Comparison of ENCODE assay signal across 11 mouse cellular contexts in genomic region chr11:53788196-53788595, GRCm38 (mm10). TPM values are rescaled to one million over a fixed set of nuclear protein-coding genes. Genes with fewer than 3 reads are reported as not detected.
DNase-seq lines count a peak whose midpoint lies in the region; ATAC-seq and TF ChIP-seq lines count a peak whose summit lies in the region.
"Had no signal": no experiment of that assay in that cellular context is flagged by ENCODE, and none has a peak within 500 bp of the region (broad histone marks: within the 10 kb centered on the region; RNA-seq: fewer than 3 reads in every experiment).

No protein-coding gene starts in this region.

- TF ChIP-seq POLR2A in ES-Bruce4 (IDR thresholded peaks at IDR 0.05; ENCODE audit: insufficient read depth, low read length) = no peak

- H3K4me1 ChIP-seq in ES-Bruce4 (ENCODE audit: control insufficient read depth, insufficient read depth, low read length) = peaks cover 21% of the 10 kb centered on the region
- H3K4me1 ChIP-seq in forebrain, embryonic 11.5 days (replicated peaks; ENCODE audit: control insufficient read depth, insufficient read depth, low read length) = no peaks in the 10 kb centered on the region
- peaks cover 7% of the 10 kb centered on the region; the same call in 1 of the 2 replicates for H3K4me1 ChIP-seq in intestine, embryonic 16.5 days (ENCODE audit: control insufficient read depth, insufficient read depth, low read length)
- H3K4me1 ChIP-seq: heart, embryonic 15.5 days had no signal

- H3K27ac ChIP-seq in ES-Bruce4 (ENCODE audit: insufficient read depth, low read length) = 0 out of 2 replicates have a peak overlapping the region, but pooled peaks have one; percentile 6
- no peak overlapping the region for H3K27ac ChIP-seq in forebrain, embryonic 11.5 days (ENCODE audit: low read depth, low read length)
- no peak overlapping the region for H3K27ac ChIP-seq in intestine, embryonic 16.5 days (ENCODE audit: low read length)
- H3K27ac ChIP-seq: heart, embryonic 15.5 days; limb, embryonic 12.5 days had no signal

- no peak for ATAC-seq in forebrain, embryonic 11.5 days (replicated peaks; ENCODE audit: low FRiP score)
- ATAC-seq in intestine, embryonic 16.5 days = no peak
- ATAC-seq in CD4-positive, CD25-positive, alpha-beta regulatory T cell, adult 4 months = no peak

- no peaks in the 10 kb centered on the region for H3K9me3 ChIP-seq in ES-Bruce4 (replicated peaks; ENCODE audit: control insufficient read depth, insufficient read depth, low read length, poor library complexity, severe bottlenecking)
- no peaks in the 10 kb centered on the region for H3K9me3 ChIP-seq in forebrain, embryonic 11.5 days (ENCODE audit: control insufficient read depth, low read length)
- H3K9me3 ChIP-seq in intestine, embryonic 16.5 days (ENCODE audit: control insufficient read depth, low read length) = no peaks in the 10 kb centered on the region
- H3K9me3 ChIP-seq: heart, embryonic 15.5 days had no signal

- WGBS in forebrain, embryonic 11.5 days = 76% methylated on average over 8 of the region's 8 CpGs
- WGBS in intestine, embryonic 16.5 days = 76% methylated on average over 8 of the region's 8 CpGs

- no peak overlapping the region for H3K4me2 ChIP-seq in forebrain, embryonic 11.5 days (ENCODE audit: low read depth, low read length, severe bottlenecking)
- no peak overlapping the region for H3K4me2 ChIP-seq in intestine, embryonic 16.5 days (ENCODE audit: low read depth, low read length)
- H3K4me2 ChIP-seq: heart, embryonic 15.5 days; limb, embryonic 12.5 days; midbrain, embryonic 11.5 days had no signal

- peak; percentile 66 for DNase-seq in gastrocnemius, adult 18-20 months (ENCODE audit: low spot score)
- no peak for DNase-seq in gastrocnemius, postnatal 4 days (ENCODE audit: low spot score in 2 of 2)
- DNase-seq in gastrocnemius, adult 8-10 months (ENCODE audit: low spot score in 2 of 2) = peak; percentile 40 to 49
- DNase-seq in lung, adult 18-20 months = peak; percentile 81 to 86
- DNase-seq in forebrain, embryonic 11.5 days (ENCODE audit: low spot score) = no peak

- no peaks in the 10 kb centered on the region for H3K27me3 ChIP-seq in ES-Bruce4 (ENCODE audit: control insufficient read depth, insufficient read depth, low read length, poor library complexity, severe bottlenecking)
- no peaks in the 10 kb centered on the region for H3K27me3 ChIP-seq in forebrain, embryonic 11.5 days (ENCODE audit: control insufficient read depth, insufficient read depth, low read length)
- no peaks in the 10 kb centered on the region for H3K27me3 ChIP-seq in intestine, embryonic 16.5 days (replicated peaks; ENCODE audit: control insufficient read depth, insufficient read depth, low read length)
- H3K27me3 ChIP-seq: heart, embryonic 15.5 days; limb, embryonic 12.5 days had no signal

- no peak overlapping the region for H3K9ac ChIP-seq in ES-Bruce4 (ENCODE audit: low read depth, poor library complexity, severe bottlenecking)
- H3K9ac ChIP-seq in forebrain, embryonic 11.5 days (ENCODE audit: low read length) = no peak overlapping the region
- no peak overlapping the region for H3K9ac ChIP-seq in intestine, embryonic 16.5 days (ENCODE audit: low read depth, low read length)
- H3K9ac ChIP-seq: heart, embryonic 15.5 days; limb, embryonic 12.5 days had no signal

- H3K36me3 ChIP-seq in ES-Bruce4 (ENCODE audit: control insufficient read depth, insufficient read depth, low read length, poor library complexity, severe bottlenecking) = no peaks in the 10 kb centered on the region
- no peaks in the 10 kb centered on the region for H3K36me3 ChIP-seq in forebrain, embryonic 11.5 days (ENCODE audit: control insufficient read depth, insufficient read depth, low read length)
- H3K36me3 ChIP-seq in intestine, embryonic 16.5 days (ENCODE audit: control insufficient read depth, insufficient read depth, low read length) = no peaks in the 10 kb centered on the region
- H3K36me3 ChIP-seq: heart, embryonic 15.5 days; limb, embryonic 12.5 days had no signal

- no peak for TF ChIP-seq CTCF in ES-Bruce4 (IDR thresholded peaks at IDR 0.05; ENCODE audit: low read depth, low read length)

- no peak overlapping the region for H3K4me3 ChIP-seq in ES-Bruce4 (ENCODE audit: low read depth, low read length)
- H3K4me3 ChIP-seq in forebrain, embryonic 11.5 days (ENCODE audit: low read depth, low read length) = no peak overlapping the region
- no peak overlapping the region for H3K4me3 ChIP-seq in intestine, embryonic 16.5 days (ENCODE audit: low read length)
- H3K4me3 ChIP-seq: heart, embryonic 15.5 days; limb, embryonic 12.5 days had no signal

- 0 out of 2 replicates have a peak, but pooled peaks have one; percentile 53 for TF ChIP-seq EP300 in ES-Bruce4 (IDR thresholded peaks at IDR 0.05; ENCODE audit: insufficient read depth, low read depth, low read length)

RNA-seq across cellular contexts. Expression of gene Gm17334, which starts 15.2 kb away (rescaled TPM):
- not detected for total RNA-seq in gastrocnemius, adult 18-20 months (2021)
- total RNA-seq in gastrocnemius, postnatal 4 days (2021) = under 1 TPM; 0.31 to 0.32 TPM
- polyA plus RNA-seq in ES-Bruce4 (2011; ENCODE audit: insufficient read depth, insufficient read length, low read depth, missing spikeins) = not detected in 2 replicates
- under 1 TPM in 2 of 4 experiments, not detected in 2; 0.34 to 0.48 TPM for total RNA-seq in gastrocnemius, adult 8-10 months (2022)
- polyA plus RNA-seq in forebrain, embryonic 11.5 days (2014; fragmentation: Nextera tagmentation; extraction: Ambion mirVana) = not detected in 2 replicates
- polyA plus RNA-seq in intestine, embryonic 16.5 days (2015; fragmentation: Nextera tagmentation; extraction: Ambion mirVana) = 0.34 and 0.81 TPM in 2 replicates
- polyA plus RNA-seq in CD4-positive, CD25-positive, alpha-beta regulatory T cell, adult 4 months (2017; shearing (Covaris generic)) = 1 to 10 TPM; 6.1 to 9.8 TPM
- polyA plus RNA-seq: heart, embryonic 15.5 days; midbrain, embryonic 11.5 days had no signal

RNA-seq across cellular contexts. Expression of gene Irf1, which starts 18.4 kb away (rescaled TPM):
- 1 to 10 TPM; 4.7 to 9.9 TPM for total RNA-seq in gastrocnemius, adult 18-20 months (2021)
- total RNA-seq in gastrocnemius, postnatal 4 days (2021) = 10 to 100 TPM; 16.1 to 17.0 TPM
- 75.7 and 90.3 TPM in 2 replicates for polyA plus RNA-seq in ES-Bruce4 (2011; ENCODE audit: insufficient read depth, insufficient read length, low read depth, missing spikeins)
- total RNA-seq in gastrocnemius, adult 8-10 months (2022) = 1 to 10 TPM; 3.2 to 5.8 (median 4.4) TPM
- polyA plus RNA-seq in forebrain, embryonic 11.5 days (2014; fragmentation: Nextera tagmentation; extraction: Ambion mirVana) = 4.0 and 4.3 TPM in 2 replicates
- 52.9 and 58.7 TPM in 2 replicates for polyA plus RNA-seq in intestine, embryonic 16.5 days (2015; fragmentation: Nextera tagmentation; extraction: Ambion mirVana)
- 100 to 1,000 TPM; 310 to 397 TPM for polyA plus RNA-seq in CD4-positive, CD25-positive, alpha-beta regulatory T cell, adult 4 months (2017; shearing (Covaris generic))

Comparison
In these comparisons a context has a peak if more than half of its experiments do, and no peak if none do; other contexts are left out.
1. DNase-seq: peak in gastrocnemius, adult 18-20 months (single experiment), gastrocnemius, adult 8-10 months (2 of 2) and lung, adult 18-20 months (2 of 2); none in gastrocnemius, postnatal 4 days (0 of 2) and forebrain, embryonic 11.5 days (single experiment).
2. RNA of gene Irf1, which starts 18.4 kb away (polyA plus RNA-seq): 310 to 397 TPM in CD4-positive, CD25-positive, alpha-beta regulatory T cell, adult 4 months, 75.7 to 90.3 TPM in ES-Bruce4 and 52.9 to 58.7 TPM in intestine, embryonic 16.5 days; 4.0 to 4.3 TPM in forebrain, embryonic 11.5 days; every median in the first group is over 10 times any median in the second.